ENCODE assay signal across 22 mouse cellular contexts in genomic region chr10:39594716-39595115, GRCm38 (mm10). TPM values are rescaled to one million over a fixed set of nuclear protein-coding genes. Genes with fewer than 3 reads are reported as not detected.
DNase-seq lines count a peak whose midpoint lies in the region; ATAC-seq and TF ChIP-seq lines count a peak whose summit lies in the region.
"Had no signal": no experiment of that assay in that cellular context is flagged by ENCODE, and none has a peak within 500 bp of the region (broad histone marks: within the 10 kb centered on the region; RNA-seq: fewer than 3 reads in every experiment).

No protein-coding gene starts in this region.

- H3K36me3 ChIP-seq in lung, embryonic 14.5 days (ENCODE audit: insufficient read depth): 0 out of 2 replicates have a peak, but pooled peaks cover 4% of the 10 kb centered on the region
- no peaks in the 10 kb centered on the region for H3K36me3 ChIP-seq in stomach, embryonic 14.5 days (ENCODE audit: control insufficient read depth, insufficient read depth, low read length)
- H3K36me3 ChIP-seq in limb, embryonic 10.5 days: 0 out of 2 replicates have a peak, but pooled peaks cover 2% of the 10 kb centered on the region
- H3K36me3 ChIP-seq: G1E; hindbrain, embryonic 15.5 days had no signal

- ATAC-seq in lung, embryonic 14.5 days (ENCODE audit: insufficient read depth): no peak
- no peak for ATAC-seq in stomach, embryonic 14.5 days (ENCODE audit: insufficient number of reproducible peaks, insufficient read depth, low FRiP score, low read depth)
- ATAC-seq: activated CD4-positive, CD25-positive, alpha-beta regulatory T cell, adult 4 months; forebrain, embryonic 13.5 days had no signal

- 71% methylated on average over 1 of the region's 1 CpGs for WGBS in lung, embryonic 14.5 days
- 75% methylated on average over 1 of the region's 1 CpGs for WGBS in stomach, embryonic 14.5 days
- WGBS in limb, embryonic 10.5 days: 81% methylated on average over 1 of the region's 1 CpGs

- H3K4me2 ChIP-seq in lung, embryonic 14.5 days: no peak overlapping the region
- no peak overlapping the region for H3K4me2 ChIP-seq in stomach, embryonic 14.5 days (replicated peaks; ENCODE audit: low read depth, low read length)
- H3K4me2 ChIP-seq: embryonic facial prominence, embryonic 13.5 days; forebrain, embryonic 13.5 days; heart, embryonic 12.5 days; hindbrain, embryonic 15.5 days had no signal

- H3K4me3 ChIP-seq in lung, embryonic 14.5 days (ENCODE audit: low read depth, low read length): no peak overlapping the region
- H3K4me3 ChIP-seq in stomach, embryonic 14.5 days (ENCODE audit: low read depth, low read length): no peak overlapping the region
- H3K4me3 ChIP-seq in limb, embryonic 10.5 days: no peak overlapping the region
- H3K4me3 ChIP-seq: embryonic facial prominence, embryonic 13.5 days; forebrain, embryonic 13.5 days; gastrocnemius, adult 2 months; heart, embryonic 12.5 days; hindbrain, embryonic 15.5 days had no signal

- peaks cover 11% of the 10 kb centered on the region for H3K9me3 ChIP-seq in lung, embryonic 14.5 days (ENCODE audit: low read depth, low read length)
- H3K9me3 ChIP-seq in stomach, embryonic 14.5 days (ENCODE audit: control insufficient read depth, low read depth, low read length): peaks cover 9% of the 10 kb centered on the region; the same call in 1 of the 2 replicates
- H3K9me3 ChIP-seq in limb, embryonic 10.5 days (replicated peaks): 0 out of 2 replicates have a peak, but pooled peaks cover 2% of the 10 kb centered on the region
- H3K9me3 ChIP-seq: G1E; hindbrain, embryonic 15.5 days had no signal

- H3K27ac ChIP-seq in lung, embryonic 14.5 days (ENCODE audit: low read depth): peak overlapping the region; percentile 67; the same call in 1 of the 2 replicates
- peak overlapping the region; percentile 89; the same call in 1 of the 2 replicates for H3K27ac ChIP-seq in stomach, embryonic 14.5 days (ENCODE audit: low read length)
- no peak overlapping the region for H3K27ac ChIP-seq in limb, embryonic 10.5 days
- H3K27ac ChIP-seq: forebrain, embryonic 13.5 days; gastrocnemius, adult 2 months; hindbrain, embryonic 15.5 days had no signal

- no peak for DNase-seq in lung, embryonic 14.5 days
- DNase-seq in lung, postnatal 36 days: no peak
- peak; percentile 83 for DNase-seq in R1 (ENCODE audit: low read depth, low spot score)
- no peak for DNase-seq in gastrocnemius, postnatal 10 days
- no peak for DNase-seq in natural killer cell, adult 2 months (ENCODE audit: low spot score in 2 of 2)
- DNase-seq in limb, embryonic 10.5 days (ENCODE audit: low spot score): no peak
- DNase-seq: adrenal gland, adult 2 months; adrenal gland, postnatal 25 days; cerebellum, adult 18-20 months; cerebellum, adult 9-11 months; cerebellum, postnatal 36 days; gastrocnemius, adult 2 months; gastrocnemius, postnatal 36 days; heart, adult 18-20 months had no signal

- no peak overlapping the region for H3K9ac ChIP-seq in lung, embryonic 14.5 days
- no peak overlapping the region for H3K9ac ChIP-seq in stomach, embryonic 14.5 days (replicated peaks; ENCODE audit: low read depth, low read length)
- H3K9ac ChIP-seq: embryonic facial prominence, embryonic 13.5 days; forebrain, embryonic 13.5 days; heart, embryonic 12.5 days; hindbrain, embryonic 15.5 days had no signal

- H3K4me1 ChIP-seq in lung, embryonic 14.5 days (ENCODE audit: insufficient read depth): peaks cover 18% of the 10 kb centered on the region
- H3K4me1 ChIP-seq in stomach, embryonic 14.5 days (ENCODE audit: control insufficient read depth, insufficient read depth, low read length): peaks cover 19% of the 10 kb centered on the region
- H3K4me1 ChIP-seq in limb, embryonic 10.5 days: peaks cover 12% of the 10 kb centered on the region
- H3K4me1 ChIP-seq: heart, embryonic 12.5 days had no signal

- no peak for TF ChIP-seq CTCF in lung, embryonic 14.5 days (IDR thresholded peaks at IDR 0.05; ENCODE audit: low read depth)

- H3K27me3 ChIP-seq in lung, embryonic 14.5 days (ENCODE audit: insufficient read depth, low read length): no peaks in the 10 kb centered on the region
- no peaks in the 10 kb centered on the region for H3K27me3 ChIP-seq in stomach, embryonic 14.5 days (ENCODE audit: control insufficient read depth, insufficient read depth, low read length)
- H3K27me3 ChIP-seq in limb, embryonic 10.5 days (ENCODE audit: low read depth, poor library complexity, severe bottlenecking): no peaks in the 10 kb centered on the region
- H3K27me3 ChIP-seq: CH12.LX; embryonic facial prominence, embryonic 13.5 days; forebrain, embryonic 13.5 days; heart, embryonic 12.5 days; hindbrain, embryonic 15.5 days had no signal

RNA-seq across cellular contexts. Expression of gene Traf3ip2, which starts 18.0 kb away (rescaled TPM):
- 27.9 TPM in 2 replicates for polyA plus RNA-seq in lung, embryonic 14.5 days (2014; fragmentation: Nextera tagmentation; extraction: Ambion mirVana)
- polyA plus RNA-seq in stomach, embryonic 14.5 days (2014; fragmentation: Nextera tagmentation; extraction: Ambion mirVana): 30.2 and 32.6 TPM in 2 replicates
- 1 to 10 TPM; 5.9 to 6.0 TPM for total RNA-seq in gastrocnemius, postnatal 10 days (2021)
- polyA plus RNA-seq in limb, embryonic 10.5 days (2016; fragmentation: Nextera tagmentation; extraction: Ambion mirVana): 7.2 and 8.7 TPM in 2 replicates
